Mouse (Mus musculus): ENCODE data around the gene Ric8b. TPM values are rescaled to one million over a fixed set of nuclear protein-coding genes. Genes with fewer than 3 reads are reported as not detected.

Ric8b gene
- polyA plus RNA-seq, 1 experiment from 2014 or later: 48.5 TPM

DNA sequence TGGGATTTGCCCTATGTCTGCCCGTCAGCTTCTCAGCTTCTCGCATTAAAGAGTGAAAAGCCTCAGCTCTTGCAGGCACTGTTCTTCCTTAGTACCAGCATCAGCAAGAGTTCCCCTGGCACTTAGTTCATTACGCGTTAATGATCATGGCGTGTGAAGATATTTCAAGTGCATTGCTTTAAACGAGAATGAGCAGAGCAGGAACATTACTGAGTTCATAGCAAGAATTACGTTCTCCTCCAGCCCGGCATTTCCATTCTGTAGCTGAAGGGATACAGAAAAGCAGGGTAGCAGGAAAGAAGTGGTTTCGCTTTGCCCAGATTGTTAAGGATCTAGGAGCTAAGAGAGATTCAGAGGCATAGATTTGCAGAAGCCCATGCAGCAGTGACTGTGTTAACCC, 10.5 kb upstream of the Ric8b start:
- Histone ChIP-seq H3K27ac (replicated peaks; ENCODE audit: low read depth, low read length) (0 out of 2 replicates have a peak overlapping the region, but pooled peaks have one; percentile 20), H3K27me3 (ENCODE audit: control insufficient read depth, insufficient read depth, low read length) (no peaks in the 10 kb centered on the region), H3K4me3 (replicated peaks; ENCODE audit: low read depth, low read length) (no peak overlapping the region), H3K4me2 (ENCODE audit: low read length) (no peak overlapping the region), H3K9ac (replicated peaks; ENCODE audit: low read length) (no peak overlapping the region), H3K9me3 (ENCODE audit: control insufficient read depth, low read length) (no peaks in the 10 kb centered on the region), H3K36me3 (ENCODE audit: control insufficient read depth, insufficient read depth, low read length) (no peaks in the 10 kb centered on the region), H3K4me1 (ENCODE audit: control insufficient read depth, insufficient read depth, low read length) (peaks cover 31% of the 10 kb centered on the region)
- ATAC-seq (ENCODE audit: low FRiP score, low TSS enrichment) (no peak), DNase-seq (no peak)
- WGBS: 74% methylated on average over 9 of the region's 9 CpGs

- Histone ChIP-seq H3K27me3 (ENCODE audit: control insufficient read depth, insufficient read depth, low read length) (no peaks in the 10 kb centered on the region), H3K4me1 (ENCODE audit: control insufficient read depth, insufficient read depth, low read length) (peaks cover 29% of the 10 kb centered on the region), H3K36me3 (ENCODE audit: control insufficient read depth, insufficient read depth, low read length) (no peaks in the 10 kb centered on the region), H3K4me2 (ENCODE audit: low read length) (no peak overlapping the region), H3K27ac (replicated peaks; ENCODE audit: low read depth, low read length) (no peak overlapping the region), H3K9me3 (ENCODE audit: control insufficient read depth, low read length) (no peaks in the 10 kb centered on the region), H3K4me3 (replicated peaks; ENCODE audit: low read depth, low read length) (no peak overlapping the region), H3K9ac (replicated peaks; ENCODE audit: low read length) (no peak overlapping the region)
- DNase-seq (no peak), ATAC-seq (ENCODE audit: low FRiP score, low TSS enrichment) (no peak)
- 85% methylated on average over 3 of the region's 3 CpGs for WGBS
These were observed 9.4 kb upstream of the Ric8b start for GRCm38 (mm10) chr10:84908006-84908405.

- no peak for DNase-seq
- Histone ChIP-seq H3K9me3 (ENCODE audit: control insufficient read depth, low read length) (no peaks in the 10 kb centered on the region), H3K27ac (replicated peaks; ENCODE audit: low read depth, low read length) (no peak overlapping the region), H3K4me3 (replicated peaks; ENCODE audit: low read depth, low read length) (no peak overlapping the region), H3K36me3 (ENCODE audit: control insufficient read depth, insufficient read depth, low read length) (no peaks in the 10 kb centered on the region), H3K27me3 (ENCODE audit: control insufficient read depth, insufficient read depth, low read length) (no peaks in the 10 kb centered on the region), H3K4me2 (ENCODE audit: low read length) (no peak overlapping the region), H3K4me1 (ENCODE audit: control insufficient read depth, insufficient read depth, low read length) (peaks cover 24% of the 10 kb centered on the region), H3K9ac (replicated peaks; ENCODE audit: low read length) (no peak overlapping the region)
- no peak for ATAC-seq (ENCODE audit: low FRiP score, low TSS enrichment)
- WGBS: 90% methylated on average over 3 of the region's 3 CpGs
These were observed 8.9 kb upstream of the Ric8b start for GRCm38 (mm10) chr10:84908471-84908870.

GRCm38 (mm10) chr10:84909021-84909801, 8.2 kb upstream of the Ric8b start:
- Histone ChIP-seq H3K36me3 (ENCODE audit: control insufficient read depth, insufficient read depth, low read length) (no peaks in the 10 kb centered on the region), H3K4me3 (replicated peaks; ENCODE audit: low read depth, low read length) (no peak overlapping the region), H3K9ac (replicated peaks; ENCODE audit: low read length) (no peak overlapping the region), H3K9me3 (ENCODE audit: control insufficient read depth, low read length) (no peaks in the 10 kb centered on the region), H3K4me1 (ENCODE audit: control insufficient read depth, insufficient read depth, low read length) (peaks cover 20% of the 10 kb centered on the region; the same call in 1 of the 2 replicates), H3K4me2 (ENCODE audit: low read length) (no peak overlapping the region), H3K27me3 (ENCODE audit: control insufficient read depth, insufficient read depth, low read length) (no peaks in the 10 kb centered on the region), H3K27ac (replicated peaks; ENCODE audit: low read depth, low read length) (no peak overlapping the region)
- ATAC-seq (ENCODE audit: low FRiP score, low TSS enrichment) (peak; percentile 36; the same call in 1 of the 2 replicates), DNase-seq (peak; percentile 67)
- 34% methylated on average over 17 of the region's 17 CpGs for WGBS

DNA sequence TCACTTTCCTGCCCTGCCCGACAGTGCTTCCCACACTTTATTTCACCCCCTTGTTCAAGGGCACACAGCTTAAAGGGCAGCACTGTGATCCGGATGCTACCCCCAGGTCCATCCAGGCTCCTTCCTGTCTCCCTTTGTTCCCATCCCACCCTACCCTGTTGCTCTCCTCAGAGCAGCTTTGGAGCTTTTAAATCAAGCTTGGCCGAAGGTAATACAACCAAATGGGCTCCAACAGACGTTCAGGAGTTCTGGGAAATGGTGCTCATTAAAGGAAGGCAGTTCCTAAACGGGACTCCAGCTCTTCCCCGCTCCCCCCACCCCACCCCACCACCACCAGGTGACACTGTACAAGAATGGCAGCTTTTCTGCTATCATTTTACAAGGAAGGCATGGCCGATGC, 7.2 kb upstream of the Ric8b start:
- Histone ChIP-seq H3K9ac (replicated peaks; ENCODE audit: low read length) (no peak overlapping the region), H3K9me3 (ENCODE audit: control insufficient read depth, low read length) (no peaks in the 10 kb centered on the region), H3K27ac (replicated peaks; ENCODE audit: low read depth, low read length) (no peak overlapping the region), H3K4me3 (replicated peaks; ENCODE audit: low read depth, low read length) (no peak overlapping the region), H3K27me3 (ENCODE audit: control insufficient read depth, insufficient read depth, low read length) (no peaks in the 10 kb centered on the region), H3K4me2 (ENCODE audit: low read length) (no peak overlapping the region), H3K4me1 (ENCODE audit: control insufficient read depth, insufficient read depth, low read length) (peaks cover 20% of the 10 kb centered on the region; the same call in 1 of the 2 replicates), H3K36me3 (ENCODE audit: control insufficient read depth, insufficient read depth, low read length) (no peaks in the 10 kb centered on the region)
- DNase-seq (no peak), ATAC-seq (ENCODE audit: low FRiP score, low TSS enrichment) (no peak)
- WGBS: 8% methylated on average over 7 of the region's 7 CpGs

GRCm38 (mm10) chr10:84910758-84911384, 6.5 kb upstream of the Ric8b start:
- Histone ChIP-seq H3K36me3 (ENCODE audit: control insufficient read depth, insufficient read depth, low read length) (no peaks in the 10 kb centered on the region), H3K9ac (replicated peaks; ENCODE audit: low read length) (no peak overlapping the region), H3K4me2 (ENCODE audit: low read length) (no peak overlapping the region), H3K27ac (replicated peaks; ENCODE audit: low read depth, low read length) (no peak overlapping the region), H3K9me3 (ENCODE audit: control insufficient read depth, low read length) (no peaks in the 10 kb centered on the region), H3K27me3 (ENCODE audit: control insufficient read depth, insufficient read depth, low read length) (no peaks in the 10 kb centered on the region), H3K4me3 (replicated peaks; ENCODE audit: low read depth, low read length) (no peak overlapping the region), H3K4me1 (ENCODE audit: control insufficient read depth, insufficient read depth, low read length) (peaks cover 20% of the 10 kb centered on the region; the same call in 1 of the 2 replicates)
- ATAC-seq (ENCODE audit: low FRiP score, low TSS enrichment) (0 out of 2 replicates have a peak, but pooled peaks have one; percentile 41), DNase-seq (no peak)
- WGBS: 0% methylated on average over 1 of the region's 1 CpGs

DNA sequence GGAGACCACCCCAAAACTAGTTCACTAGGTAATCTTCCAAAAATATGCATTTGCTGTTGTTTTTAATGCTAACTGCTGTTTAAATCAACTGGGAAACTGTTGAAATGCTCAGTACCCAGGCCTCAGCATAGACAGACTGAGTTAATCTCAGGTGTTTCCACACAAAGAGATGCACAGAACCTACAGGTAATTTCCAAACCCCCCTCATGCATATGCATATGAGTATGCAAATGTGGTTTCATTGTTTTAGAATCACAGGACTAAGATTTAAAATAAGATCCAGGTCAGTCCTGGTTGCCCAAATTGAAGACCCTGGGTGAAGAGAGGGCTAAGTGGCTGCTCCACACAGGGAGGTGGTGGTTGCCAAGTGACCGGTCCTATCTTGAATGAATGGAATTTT, 4.3 kb upstream of the Ric8b start:
- Histone ChIP-seq H3K4me2 (ENCODE audit: low read length) (no peak overlapping the region), H3K4me1 (ENCODE audit: control insufficient read depth, insufficient read depth, low read length) (peaks cover 20% of the 10 kb centered on the region)
- no peak for ATAC-seq (ENCODE audit: low FRiP score, low TSS enrichment)

GRCm38 (mm10) chr10:84915476-84915875, 1.9 kb upstream of the Ric8b start:
- Histone ChIP-seq H3K4me1 (ENCODE audit: control insufficient read depth, insufficient read depth, low read length) (peaks cover 22% of the 10 kb centered on the region), H3K9me3 (ENCODE audit: control insufficient read depth, low read length) (no peaks in the 10 kb centered on the region), H3K4me3 (replicated peaks; ENCODE audit: low read depth, low read length) (no peak overlapping the region), H3K4me2 (ENCODE audit: low read length) (no peak overlapping the region), H3K27me3 (ENCODE audit: control insufficient read depth, insufficient read depth, low read length) (no peaks in the 10 kb centered on the region), H3K36me3 (ENCODE audit: control insufficient read depth, insufficient read depth, low read length) (no peaks in the 10 kb centered on the region), H3K9ac (replicated peaks; ENCODE audit: low read length) (no peak overlapping the region), H3K27ac (replicated peaks; ENCODE audit: low read depth, low read length) (no peak overlapping the region)
- DNase-seq (no peak), ATAC-seq (ENCODE audit: low FRiP score, low TSS enrichment) (no peak)
- 85% methylated on average over 6 of the region's 6 CpGs for WGBS

More for the DNA sequence above, 4.3 kb upstream of the Ric8b start:
- Histone ChIP-seq H3K27me3 (ENCODE audit: control insufficient read depth, insufficient read depth, low read length) (no peaks in the 10 kb centered on the region), H3K4me3 (replicated peaks; ENCODE audit: low read depth, low read length) (no peak overlapping the region), H3K36me3 (ENCODE audit: control insufficient read depth, insufficient read depth, low read length) (no peaks in the 10 kb centered on the region), H3K27ac (replicated peaks; ENCODE audit: low read depth, low read length) (no peak overlapping the region), H3K9ac (replicated peaks; ENCODE audit: low read length) (no peak overlapping the region), H3K9me3 (ENCODE audit: control insufficient read depth, low read length) (no peaks in the 10 kb centered on the region)
- 59% methylated on average over 1 of the region's 1 CpGs for WGBS
- DNase-seq: no peak

DNA sequence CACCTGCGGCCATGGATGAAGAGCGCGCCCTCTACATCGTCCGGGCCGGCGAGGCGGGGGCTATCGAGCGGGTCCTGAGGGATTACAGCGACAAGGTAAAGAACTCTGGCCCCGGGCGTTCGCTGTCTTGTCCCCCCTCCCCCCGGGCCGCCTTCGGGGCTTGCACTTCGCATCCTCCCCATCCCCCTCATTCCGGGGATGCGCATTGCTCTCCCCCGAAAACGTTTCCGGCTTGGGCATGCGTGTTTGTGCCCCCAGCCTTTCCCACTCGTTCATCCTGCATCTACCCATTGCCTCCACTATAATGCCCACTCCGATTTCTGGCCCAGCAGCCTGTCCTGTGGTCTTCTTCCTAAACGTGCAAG, 297 bp downstream of the Ric8b start:
- peak; percentile 84 for DNase-seq
- Histone ChIP-seq H3K9me3 (ENCODE audit: control insufficient read depth, low read length) (no peaks in the 10 kb centered on the region), H3K4me1 (ENCODE audit: control insufficient read depth, insufficient read depth, low read length) (peaks cover 14% of the 10 kb centered on the region), H3K9ac (replicated peaks; ENCODE audit: low read length) (peak overlapping the region; percentile 90), H3K27me3 (ENCODE audit: control insufficient read depth, insufficient read depth, low read length) (no peaks in the 10 kb centered on the region), H3K27ac (replicated peaks; ENCODE audit: low read depth, low read length) (peak overlapping the region; percentile 94), H3K4me2 (ENCODE audit: low read length) (peak overlapping the region; percentile 76), H3K4me3 (replicated peaks; ENCODE audit: low read depth, low read length) (peak overlapping the region; percentile 75), H3K36me3 (ENCODE audit: control insufficient read depth, insufficient read depth, low read length) (no peaks in the 10 kb centered on the region)
- peak; percentile 41 for ATAC-seq (ENCODE audit: low FRiP score, low TSS enrichment)
- WGBS: under 1% methylated on average over 24 of the region's 27 CpGs
